Mouse (Mus musculus): ENCODE results near the gene Tubb4b. TPM values are rescaled to one million over a fixed set of nuclear protein-coding genes. Genes with fewer than 3 reads are reported as not detected.

Tubb4b gene
- polyA plus RNA-seq, 1 experiment from 2014 or later, result 392 TPM

- Histone ChIP-seq H3K27ac (ENCODE audit: low read depth, low read length) (no peak overlapping the region), H3K9ac (ENCODE audit: low read length) (no peak overlapping the region), H3K9me3 (replicated peaks; ENCODE audit: control insufficient read depth, low read length) (no peaks in the 10 kb centered on the region), H3K36me3 (ENCODE audit: control insufficient read depth, insufficient read depth, low read length) (peaks cover 16% of the 10 kb centered on the region), H3K4me3 (ENCODE audit: low read depth, low read length) (no peak overlapping the region), H3K4me2 (ENCODE audit: low read length) (no peak overlapping the region), H3K27me3 (replicated peaks; ENCODE audit: control insufficient read depth, insufficient read depth, low read length) (peaks cover 26% of the 10 kb centered on the region), H3K4me1 (ENCODE audit: control insufficient read depth, insufficient read depth, low read length) (no peaks in the 10 kb centered on the region)
- WGBS, result 88% methylated on average over 17 of the region's 17 CpGs
- ATAC-seq (no peak), DNase-seq (ENCODE audit: low spot score) (no peak)
These were observed 29.9 kb downstream of the Tubb4b start for GRCm38 (mm10) chr2:25194486-25195171.

GRCm38 (mm10) chr2:25194006-25194405 lies 30.5 kb downstream of the Tubb4b start:
- WGBS, result 73% methylated on average over 5 of the region's 5 CpGs
- Histone ChIP-seq H3K4me3 (ENCODE audit: low read depth, low read length) (no peak overlapping the region), H3K4me1 (ENCODE audit: control insufficient read depth, insufficient read depth, low read length) (no peaks in the 10 kb centered on the region), H3K4me2 (ENCODE audit: low read length) (no peak overlapping the region), H3K9me3 (replicated peaks; ENCODE audit: control insufficient read depth, low read length) (no peaks in the 10 kb centered on the region), H3K36me3 (ENCODE audit: control insufficient read depth, insufficient read depth, low read length) (peaks cover 10% of the 10 kb centered on the region; the same call in 1 of the 2 replicates), H3K27ac (ENCODE audit: low read depth, low read length) (no peak overlapping the region), H3K9ac (ENCODE audit: low read length) (no peak overlapping the region), H3K27me3 (replicated peaks; ENCODE audit: control insufficient read depth, insufficient read depth, low read length) (peaks cover 26% of the 10 kb centered on the region)
- ATAC-seq, result no peak
- DNase-seq (ENCODE audit: low spot score), result no peak

- Histone ChIP-seq H3K4me1 (ENCODE audit: control insufficient read depth, insufficient read depth, low read length) (no peaks in the 10 kb centered on the region), H3K4me3 (ENCODE audit: low read depth, low read length) (no peak overlapping the region), H3K9ac (ENCODE audit: low read length) (no peak overlapping the region), H3K27me3 (replicated peaks; ENCODE audit: control insufficient read depth, insufficient read depth, low read length) (peaks cover 26% of the 10 kb centered on the region), H3K36me3 (ENCODE audit: control insufficient read depth, insufficient read depth, low read length) (peaks cover 5% of the 10 kb centered on the region; the same call in 1 of the 2 replicates), H3K27ac (ENCODE audit: low read depth, low read length) (no peak overlapping the region), H3K9me3 (replicated peaks; ENCODE audit: control insufficient read depth, low read length) (no peaks in the 10 kb centered on the region), H3K4me2 (ENCODE audit: low read length) (no peak overlapping the region)
- ATAC-seq (peak; percentile 82), DNase-seq (ENCODE audit: low spot score) (peak; percentile 92)
- 3% methylated on average over 6 of the region's 6 CpGs for WGBS
These were observed 31.2 kb downstream of the Tubb4b start for GRCm38 (mm10) chr2:25193330-25193770.

GRCm38 (mm10) chr2:25187841-25188240 lies 36.7 kb downstream of the Tubb4b start:
- peaks cover 5% of the 10 kb centered on the region; the same call in 1 of the 2 replicates for H3K36me3 ChIP-seq (ENCODE audit: control insufficient read depth, insufficient read depth, low read length)
- DNase-seq (ENCODE audit: low spot score) (no peak), ATAC-seq (no peak)
- H3K27ac ChIP-seq (ENCODE audit: low read depth, low read length), result no peak overlapping the region
- H3K4me3 ChIP-seq (ENCODE audit: low read depth, low read length), result no peak overlapping the region
- no peak overlapping the region for H3K4me2 ChIP-seq (ENCODE audit: low read length)
- H3K9ac ChIP-seq (ENCODE audit: low read length), result no peak overlapping the region
- 84% methylated on average over 6 of the region's 6 CpGs for WGBS
- no peaks in the 10 kb centered on the region for H3K9me3 ChIP-seq (replicated peaks; ENCODE audit: control insufficient read depth, low read length)
- no peaks in the 10 kb centered on the region for H3K27me3 ChIP-seq (replicated peaks; ENCODE audit: control insufficient read depth, insufficient read depth, low read length)
- H3K4me1 ChIP-seq (ENCODE audit: control insufficient read depth, insufficient read depth, low read length), result peaks cover 18% of the 10 kb centered on the region

GRCm38 (mm10) chr2:25186575-25186930 lies 37.9 kb downstream of the Tubb4b start:
- ATAC-seq, result no peak
- peaks cover 22% of the 10 kb centered on the region for H3K4me1 ChIP-seq (ENCODE audit: control insufficient read depth, insufficient read depth, low read length)

GRCm38 (mm10) chr2:25185625-25186574 lies 38.6 kb downstream of the Tubb4b start:
- peak overlapping the region; percentile 81 for H3K4me2 ChIP-seq (ENCODE audit: low read length)
- DNase-seq (ENCODE audit: low spot score) (peak; percentile 90), ATAC-seq (peak; percentile 79)
- H3K9ac ChIP-seq (ENCODE audit: low read length), result peak overlapping the region; percentile 82
- WGBS, result 1% methylated on average over 62 of the region's 64 CpGs
- H3K27ac ChIP-seq (ENCODE audit: low read depth, low read length), result peak overlapping the region; percentile 97
- H3K36me3 ChIP-seq (ENCODE audit: control insufficient read depth, insufficient read depth, low read length), result peaks cover 5% of the 10 kb centered on the region; the same call in 1 of the 2 replicates
- H3K9me3 ChIP-seq (replicated peaks; ENCODE audit: control insufficient read depth, low read length), result no peaks in the 10 kb centered on the region
- peaks cover 22% of the 10 kb centered on the region for H3K4me1 ChIP-seq (ENCODE audit: control insufficient read depth, insufficient read depth, low read length)
- H3K27me3 ChIP-seq (replicated peaks; ENCODE audit: control insufficient read depth, insufficient read depth, low read length), result no peaks in the 10 kb centered on the region
- peak overlapping the region; percentile 48 for H3K4me3 ChIP-seq (ENCODE audit: low read depth, low read length)

More at GRCm38 (mm10) chr2:25186575-25186930, 37.9 kb downstream of the Tubb4b start:
- Histone ChIP-seq H3K36me3 (ENCODE audit: control insufficient read depth, insufficient read depth, low read length) (peaks cover 5% of the 10 kb centered on the region; the same call in 1 of the 2 replicates), H3K4me2 (ENCODE audit: low read length) (peak overlapping the region; percentile 81), H3K9ac (ENCODE audit: low read length) (peak overlapping the region; percentile 82), H3K4me3 (ENCODE audit: low read depth, low read length) (peak overlapping the region; percentile 48), H3K9me3 (replicated peaks; ENCODE audit: control insufficient read depth, low read length) (no peaks in the 10 kb centered on the region), H3K27ac (ENCODE audit: low read depth, low read length) (peak overlapping the region; percentile 97; the same call in 1 of the 2 replicates), H3K27me3 (replicated peaks; ENCODE audit: control insufficient read depth, insufficient read depth, low read length) (no peaks in the 10 kb centered on the region)
- no peak for DNase-seq (ENCODE audit: low spot score)
- 33% methylated on average over 5 of the region's 5 CpGs for WGBS

GRCm38 (mm10) chr2:25184496-25184895 lies 40.0 kb downstream of the Tubb4b start:
- Histone ChIP-seq H3K9me3 (replicated peaks; ENCODE audit: control insufficient read depth, low read length) (no peaks in the 10 kb centered on the region), H3K4me3 (ENCODE audit: low read depth, low read length) (no peak overlapping the region)

GRCm38 (mm10) chr2:25183336-25183735 lies 41.2 kb downstream of the Tubb4b start:
- H3K4me3 ChIP-seq (ENCODE audit: low read depth, low read length), result peak overlapping the region; percentile 82
- H3K4me2 ChIP-seq (ENCODE audit: low read length), result peak overlapping the region; percentile 74
- H3K36me3 ChIP-seq (ENCODE audit: control insufficient read depth, insufficient read depth, low read length), result peaks cover 5% of the 10 kb centered on the region; the same call in 1 of the 2 replicates
- no peak for ATAC-seq
- DNase-seq (ENCODE audit: low spot score), result no peak
- H3K27me3 ChIP-seq (replicated peaks; ENCODE audit: control insufficient read depth, insufficient read depth, low read length), result no peaks in the 10 kb centered on the region
- H3K27ac ChIP-seq (ENCODE audit: low read depth, low read length), result peak overlapping the region; percentile 35; the same call in 1 of the 2 replicates
- H3K4me1 ChIP-seq (ENCODE audit: control insufficient read depth, insufficient read depth, low read length), result peaks cover 37% of the 10 kb centered on the region
- WGBS, result 38% methylated on average over 2 of the region's 2 CpGs
- no peaks in the 10 kb centered on the region for H3K9me3 ChIP-seq (replicated peaks; ENCODE audit: control insufficient read depth, low read length)
- peak overlapping the region; percentile 26; the same call in 1 of the 2 replicates for H3K9ac ChIP-seq (ENCODE audit: low read length)

More at GRCm38 (mm10) chr2:25184496-25184895, 40.0 kb downstream of the Tubb4b start:
- Histone ChIP-seq H3K36me3 (ENCODE audit: control insufficient read depth, insufficient read depth, low read length) (peaks cover 5% of the 10 kb centered on the region; the same call in 1 of the 2 replicates), H3K4me2 (ENCODE audit: low read length) (peak overlapping the region; percentile 81; the same call in 1 of the 2 replicates), H3K27me3 (replicated peaks; ENCODE audit: control insufficient read depth, insufficient read depth, low read length) (no peaks in the 10 kb centered on the region), H3K4me1 (ENCODE audit: control insufficient read depth, insufficient read depth, low read length) (peaks cover 28% of the 10 kb centered on the region), H3K9ac (ENCODE audit: low read length) (no peak overlapping the region), H3K27ac (ENCODE audit: low read depth, low read length) (peak overlapping the region; percentile 97)
- DNase-seq (ENCODE audit: low spot score) (no peak), ATAC-seq (no peak)
- WGBS, result 91% methylated on average over 7 of the region's 7 CpGs
